Mouse (Mus musculus): ENCODE measurements around the gene Rab3gap1. TPM values are rescaled to one million over a fixed set of nuclear protein-coding genes. Genes with fewer than 3 reads are reported as not detected.

Rab3gap1 gene
- polyA plus RNA-seq, 1 experiment from 2014 or later, result 13.5 TPM

DNA sequence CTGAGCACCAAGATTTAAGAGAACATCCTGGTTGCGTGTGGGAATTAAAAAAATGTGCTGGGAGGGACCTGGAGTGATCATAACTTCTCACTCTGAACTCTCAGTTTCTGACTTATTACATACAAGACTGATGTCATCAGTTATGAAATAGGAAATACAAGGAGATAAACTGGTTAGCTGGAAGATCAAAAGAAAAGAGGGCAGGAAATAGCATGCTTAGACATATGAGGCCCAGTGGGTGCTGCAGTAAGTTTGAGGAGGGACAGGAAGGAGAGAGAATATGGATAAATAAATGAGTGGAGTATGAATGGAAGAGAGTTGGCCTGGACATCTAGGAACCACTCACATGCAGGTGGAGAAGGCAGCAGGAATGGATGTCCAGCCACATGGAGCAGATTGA lies 109.6 kb downstream of the Rab3gap1 start:
- H3K36me3 ChIP-seq (ENCODE audit: control insufficient read depth, insufficient read depth, low read length), result no peaks in the 10 kb centered on the region
- H3K4me3 ChIP-seq (ENCODE audit: low read depth, low read length), result no peak overlapping the region
- WGBS, result 63% methylated on average over 1 of the region's 1 CpGs
- no peak overlapping the region for H3K27ac ChIP-seq (replicated peaks)
- H3K4me2 ChIP-seq (replicated peaks; ENCODE audit: low read depth), result no peak overlapping the region
- no peaks in the 10 kb centered on the region for H3K4me1 ChIP-seq (replicated peaks; ENCODE audit: control insufficient read depth, insufficient read depth)
- DNase-seq (ENCODE audit: low spot score) (no peak), ATAC-seq (ENCODE audit: low FRiP score, low TSS enrichment) (no peak)
- no peak overlapping the region for H3K9ac ChIP-seq (ENCODE audit: low read length)
- no peaks in the 10 kb centered on the region for H3K9me3 ChIP-seq (ENCODE audit: control insufficient read depth, low read length)
- no peak for TF ChIP-seq CTCF (IDR thresholded peaks at IDR 0.05; ENCODE audit: low read depth)
- no peak for TF ChIP-seq EP300 (optimal IDR thresholded peaks at IDR 0.05)
- no peaks in the 10 kb centered on the region for H3K27me3 ChIP-seq (ENCODE audit: control insufficient read depth, insufficient read depth, low read length)

GRCm38 (mm10) chr1:127980911-127981559 lies 112.5 kb downstream of the Rab3gap1 start:
- ATAC-seq (ENCODE audit: low FRiP score, low TSS enrichment) (no peak), DNase-seq (ENCODE audit: low spot score) (no peak)
- no peaks in the 10 kb centered on the region for H3K4me1 ChIP-seq (replicated peaks; ENCODE audit: control insufficient read depth, insufficient read depth)
- no peaks in the 10 kb centered on the region for H3K27me3 ChIP-seq (ENCODE audit: control insufficient read depth, insufficient read depth, low read length)
- H3K9ac ChIP-seq (ENCODE audit: low read length), result no peak overlapping the region
- H3K4me3 ChIP-seq (ENCODE audit: low read depth, low read length), result no peak overlapping the region
- no peaks in the 10 kb centered on the region for H3K36me3 ChIP-seq (ENCODE audit: control insufficient read depth, insufficient read depth, low read length)
- TF ChIP-seq EP300 (optimal IDR thresholded peaks at IDR 0.05), result no peak
- TF ChIP-seq CTCF (IDR thresholded peaks at IDR 0.05; ENCODE audit: low read depth), result no peak
- no peak overlapping the region for H3K27ac ChIP-seq (replicated peaks)
- WGBS, result 69% methylated on average over 2 of the region's 2 CpGs
- H3K4me2 ChIP-seq (replicated peaks; ENCODE audit: low read depth), result no peak overlapping the region
- H3K9me3 ChIP-seq (ENCODE audit: control insufficient read depth, low read length), result no peaks in the 10 kb centered on the region

DNA sequence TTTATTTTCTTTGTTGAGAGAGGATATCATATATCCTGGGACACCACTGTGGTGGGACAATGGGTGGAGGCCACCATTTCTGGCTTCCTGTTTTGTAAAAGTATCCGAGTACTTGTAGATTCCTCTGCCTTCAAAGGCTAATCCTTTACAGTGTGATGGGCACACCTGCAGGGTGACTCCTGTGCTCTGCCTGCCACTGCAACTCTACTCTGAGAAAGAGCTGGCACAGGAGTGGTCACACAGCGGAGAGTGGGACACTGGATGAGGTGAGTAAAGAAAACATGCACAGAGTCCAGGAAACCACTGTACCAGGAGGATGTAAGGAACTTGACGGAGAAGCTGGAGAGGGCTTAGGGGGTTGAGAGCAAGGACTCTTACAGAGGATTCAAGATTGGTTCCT lies 113.7 kb downstream of the Rab3gap1 start:
- no peak overlapping the region for H3K4me3 ChIP-seq (ENCODE audit: low read depth, low read length)
- no peaks in the 10 kb centered on the region for H3K9me3 ChIP-seq (ENCODE audit: control insufficient read depth, low read length)
- no peak overlapping the region for H3K4me2 ChIP-seq (replicated peaks; ENCODE audit: low read depth)
- no peak overlapping the region for H3K27ac ChIP-seq (replicated peaks)
- DNase-seq (ENCODE audit: low spot score) (no peak), ATAC-seq (ENCODE audit: low FRiP score, low TSS enrichment) (no peak)
- TF ChIP-seq EP300 (optimal IDR thresholded peaks at IDR 0.05) (no peak), CTCF (IDR thresholded peaks at IDR 0.05; ENCODE audit: low read depth) (no peak)
- WGBS, result 78% methylated on average over 3 of the region's 3 CpGs
- H3K27me3 ChIP-seq (ENCODE audit: control insufficient read depth, insufficient read depth, low read length), result no peaks in the 10 kb centered on the region
- H3K4me1 ChIP-seq (replicated peaks; ENCODE audit: control insufficient read depth, insufficient read depth), result no peaks in the 10 kb centered on the region
- H3K9ac ChIP-seq (ENCODE audit: low read length), result no peak overlapping the region
- no peaks in the 10 kb centered on the region for H3K36me3 ChIP-seq (ENCODE audit: control insufficient read depth, insufficient read depth, low read length)

DNA sequence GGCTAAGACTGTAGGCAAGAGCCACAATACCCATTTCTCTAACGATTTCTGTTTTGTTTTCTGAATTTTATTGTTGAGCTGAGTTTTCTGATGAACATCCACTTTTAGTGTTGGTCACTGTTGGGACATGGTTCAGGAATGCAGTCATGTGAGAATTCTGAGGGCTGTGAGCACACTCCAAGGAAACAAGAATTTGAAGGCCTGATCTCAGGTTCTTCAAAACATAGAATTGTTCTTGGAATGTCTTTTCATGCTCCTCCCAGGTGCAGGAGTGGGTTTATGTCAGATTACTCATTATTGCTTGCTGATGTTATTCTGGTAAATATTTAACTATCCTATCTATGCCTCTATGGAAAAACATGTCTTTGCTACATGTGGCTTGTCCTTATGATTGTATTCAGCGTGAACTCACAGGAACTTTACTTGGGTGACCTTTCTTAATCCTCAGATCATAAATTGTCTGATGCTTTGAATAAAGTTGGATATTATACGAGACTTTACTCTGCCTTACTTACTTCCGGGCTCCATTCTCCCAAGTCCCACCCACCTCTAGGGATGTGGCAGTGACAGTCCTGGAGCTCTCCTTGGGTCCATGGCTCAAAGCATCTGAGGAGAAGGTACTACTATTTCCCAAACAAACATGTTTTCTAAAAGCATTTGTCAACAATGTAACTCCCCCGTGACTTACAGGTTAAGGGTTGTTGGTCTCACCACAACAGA lies 114.9 kb downstream of the Rab3gap1 start:
- no peak overlapping the region for H3K27ac ChIP-seq (replicated peaks)
- ATAC-seq (ENCODE audit: low FRiP score, low TSS enrichment), result no peak
- no peaks in the 10 kb centered on the region for H3K36me3 ChIP-seq (ENCODE audit: control insufficient read depth, insufficient read depth, low read length)
- no peaks in the 10 kb centered on the region for H3K4me1 ChIP-seq (replicated peaks; ENCODE audit: control insufficient read depth, insufficient read depth)
- WGBS, result 69% methylated on average over 5 of the region's 5 CpGs
- TF ChIP-seq EP300 (optimal IDR thresholded peaks at IDR 0.05) (no peak), CTCF (IDR thresholded peaks at IDR 0.05; ENCODE audit: low read depth) (no peak)
- DNase-seq (ENCODE audit: low spot score), result no peak
- no peak overlapping the region for H3K4me2 ChIP-seq (replicated peaks; ENCODE audit: low read depth)
- H3K27me3 ChIP-seq (ENCODE audit: control insufficient read depth, insufficient read depth, low read length), result no peaks in the 10 kb centered on the region
- H3K9me3 ChIP-seq (ENCODE audit: control insufficient read depth, low read length), result no peaks in the 10 kb centered on the region
- no peak overlapping the region for H3K9ac ChIP-seq (ENCODE audit: low read length)
- no peak overlapping the region for H3K4me3 ChIP-seq (ENCODE audit: low read depth, low read length)

DNA sequence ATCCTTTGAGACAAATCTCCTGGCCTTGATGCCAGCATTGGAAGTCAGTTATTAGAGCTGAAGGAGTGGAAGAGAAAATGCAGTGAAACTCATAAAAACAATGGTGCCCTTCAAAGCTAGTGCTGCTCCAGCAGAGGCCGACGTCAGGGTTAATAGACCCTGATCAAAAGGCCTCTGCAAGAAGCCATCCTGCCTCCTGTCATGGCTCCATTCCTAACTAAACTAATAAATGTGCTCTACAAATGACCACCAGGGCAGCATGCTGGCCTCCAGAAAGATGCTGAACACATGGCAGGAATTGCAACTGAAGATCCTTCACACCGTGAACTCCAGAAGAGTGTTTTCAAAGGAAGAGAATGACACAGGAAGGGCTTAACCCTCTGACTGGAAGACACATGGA lies 116.8 kb downstream of the Rab3gap1 start:
- ATAC-seq (ENCODE audit: low FRiP score, low TSS enrichment) (no peak), DNase-seq (ENCODE audit: low spot score) (no peak)
- H3K27ac ChIP-seq (replicated peaks), result no peak overlapping the region
- no peak overlapping the region for H3K9ac ChIP-seq (ENCODE audit: low read length)
- H3K27me3 ChIP-seq (ENCODE audit: control insufficient read depth, insufficient read depth, low read length), result no peaks in the 10 kb centered on the region
- no peak overlapping the region for H3K4me3 ChIP-seq (ENCODE audit: low read depth, low read length)
- no peaks in the 10 kb centered on the region for H3K36me3 ChIP-seq (ENCODE audit: control insufficient read depth, insufficient read depth, low read length)
- WGBS, result 67% methylated on average over 3 of the region's 3 CpGs
- H3K4me2 ChIP-seq (replicated peaks; ENCODE audit: low read depth), result no peak overlapping the region
- H3K9me3 ChIP-seq (ENCODE audit: control insufficient read depth, low read length), result no peaks in the 10 kb centered on the region
- H3K4me1 ChIP-seq (replicated peaks; ENCODE audit: control insufficient read depth, insufficient read depth), result no peaks in the 10 kb centered on the region
- TF ChIP-seq CTCF (IDR thresholded peaks at IDR 0.05; ENCODE audit: low read depth) (no peak), EP300 (optimal IDR thresholded peaks at IDR 0.05) (no peak)

DNA sequence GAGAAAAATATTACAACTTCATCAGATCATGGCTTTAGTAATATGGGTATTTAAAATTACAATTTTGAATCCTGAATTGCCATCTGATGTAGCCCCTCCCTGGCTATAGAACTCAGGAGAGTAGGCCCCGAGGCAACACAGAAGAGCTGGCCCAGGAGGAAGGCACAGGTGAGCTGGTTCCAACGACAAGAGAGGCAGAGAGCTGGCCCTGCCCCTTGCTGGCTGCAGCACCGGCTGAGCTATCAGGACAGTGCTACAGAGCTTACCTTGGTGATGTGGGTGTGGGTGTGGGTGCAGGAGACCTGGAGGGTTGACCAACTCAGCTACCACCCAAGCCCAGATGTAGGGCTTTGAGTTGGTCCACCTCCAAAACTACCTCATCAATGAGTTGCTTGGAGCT lies 119.7 kb downstream of the Rab3gap1 start:
- TF ChIP-seq EP300 (optimal IDR thresholded peaks at IDR 0.05) (no peak), CTCF (IDR thresholded peaks at IDR 0.05; ENCODE audit: low read depth) (no peak)
- Histone ChIP-seq H3K4me1 (replicated peaks; ENCODE audit: control insufficient read depth, insufficient read depth) (no peaks in the 10 kb centered on the region), H3K9me3 (ENCODE audit: control insufficient read depth, low read length) (no peaks in the 10 kb centered on the region), H3K27me3 (ENCODE audit: control insufficient read depth, insufficient read depth, low read length) (no peaks in the 10 kb centered on the region), H3K36me3 (ENCODE audit: control insufficient read depth, insufficient read depth, low read length) (no peaks in the 10 kb centered on the region), H3K4me2 (replicated peaks; ENCODE audit: low read depth) (no peak overlapping the region), H3K27ac (replicated peaks) (no peak overlapping the region), H3K9ac (ENCODE audit: low read length) (no peak overlapping the region), H3K4me3 (ENCODE audit: low read depth, low read length) (no peak overlapping the region)
- 65% methylated on average over 3 of the region's 3 CpGs for WGBS
- ATAC-seq (ENCODE audit: low FRiP score, low TSS enrichment) (no peak), DNase-seq (ENCODE audit: low spot score) (no peak)
